Mouse (Mus musculus) left cerebral cortex, postnatal 10 days (tissue): Measurements from ENCODE around the gene Gm21903. TPM values are rescaled to one million over a fixed set of nuclear protein-coding genes. Genes with fewer than 3 reads are reported as not detected.
"Not testable (repeated sequence)": the region's sequence is repeated elsewhere in the genome, so short reads cannot be mapped to it uniquely, and the experiment has no call there.

Experiments used
- DNase-seq, 2 experiments: peaks; one replicate each; pipeline ENCODE4 v3.0.0; 2021 to 2022; ENCODE audit warnings: low spot score in 2 of 2, mixed read lengths in 1 of 2; ENCODE audit errors: extremely low spot score in 1 of 2
- intact Hi-C: fragments of 180-260 bp; cut with DNase I; formaldehyde crosslinking; loops from one replicate; pipeline ENCODE4 v1.15.1; 2025
- total RNA-seq, 2 experiments: library from RNA; stranded (reverse); gene quantifications; 2 replicates each; pipeline ENCODE4 v1.2.3; 2021

Gene Gm21903
- total RNA-seq = not detected

DNA sequence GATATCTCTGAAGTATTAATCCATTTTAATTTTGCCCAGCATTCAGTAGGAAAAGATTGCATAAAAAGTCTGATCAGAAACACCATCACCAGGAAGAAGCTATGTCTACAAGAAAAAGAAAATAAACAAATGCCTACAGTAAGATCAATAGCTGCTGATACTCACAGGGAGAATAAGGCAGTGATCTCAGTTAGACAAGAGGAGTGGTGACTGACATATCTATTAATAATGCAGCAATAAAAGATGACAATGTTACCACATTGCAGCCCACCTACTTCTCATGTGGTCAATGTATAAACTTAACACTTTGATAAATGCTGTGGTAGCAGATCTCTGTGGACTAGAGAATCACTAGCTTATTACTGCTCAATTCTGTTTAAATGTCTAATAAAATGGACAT lies at the start of gene Gm21903:
Gene Gm21903, minus strand, starts transcription at position 101 of the 400 bp plus-strand sequence.
- no peak for DNase-seq
- intact Hi-C loops = no loop called here

GRCm38 (mm10) chr17:39076937-39077336 lies 33.8 kb upstream of the Gm21903 start, which contains the start of gene Esp23:
Gene Esp23 (minus strand): TSS chr17:39077037.
- intact Hi-C loops = no loop called here
- no peak for DNase-seq

DNA sequence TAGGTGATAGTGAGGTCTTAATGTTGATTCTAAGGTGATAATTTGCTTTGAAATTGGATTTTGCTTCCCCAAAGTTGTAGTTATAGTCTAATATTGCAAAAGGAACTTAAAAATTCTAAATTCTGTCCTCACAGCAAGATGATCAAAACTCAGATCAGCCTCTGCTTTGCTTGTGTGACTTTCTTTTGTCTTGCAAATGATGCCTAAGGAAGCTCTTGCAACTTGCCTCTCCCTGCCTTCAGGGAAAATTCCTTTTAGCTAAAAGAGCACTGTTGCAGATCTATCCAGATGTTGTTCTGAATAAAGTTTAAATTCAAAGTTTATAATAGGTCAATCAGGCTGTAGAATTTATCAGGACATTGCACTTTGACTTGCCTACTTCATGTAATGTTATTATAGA lies 20.5 kb upstream of the Gm21903 start:
- no peak for DNase-seq
- intact Hi-C loops = no loop called here

DNA sequence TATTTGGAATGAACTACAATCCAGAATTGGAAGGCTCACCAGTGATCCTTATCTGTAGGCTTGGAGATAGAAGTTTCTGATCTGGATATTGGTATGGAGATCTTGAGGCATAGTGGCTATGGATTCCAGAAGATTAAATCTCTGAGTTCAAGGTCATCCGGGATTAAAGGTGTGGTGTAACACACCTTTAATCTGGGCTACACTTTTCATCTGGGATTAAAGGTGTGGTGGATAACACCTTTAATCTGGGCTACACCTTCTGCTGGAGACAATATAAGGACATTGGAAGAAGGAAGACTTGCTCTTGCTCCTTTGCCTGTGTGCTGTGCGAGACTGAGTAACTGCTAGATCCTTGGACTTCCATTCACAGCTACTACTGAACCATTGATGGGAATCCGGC lies 6.7 kb downstream of the Gm21903 start, which contains the start of gene Esp24:
Gene Esp24, plus strand, starts transcription at position 301 of the 400 bp plus-strand sequence.
- DNase-seq, intact Hi-C loops: not testable (repeated sequence)

DNA sequence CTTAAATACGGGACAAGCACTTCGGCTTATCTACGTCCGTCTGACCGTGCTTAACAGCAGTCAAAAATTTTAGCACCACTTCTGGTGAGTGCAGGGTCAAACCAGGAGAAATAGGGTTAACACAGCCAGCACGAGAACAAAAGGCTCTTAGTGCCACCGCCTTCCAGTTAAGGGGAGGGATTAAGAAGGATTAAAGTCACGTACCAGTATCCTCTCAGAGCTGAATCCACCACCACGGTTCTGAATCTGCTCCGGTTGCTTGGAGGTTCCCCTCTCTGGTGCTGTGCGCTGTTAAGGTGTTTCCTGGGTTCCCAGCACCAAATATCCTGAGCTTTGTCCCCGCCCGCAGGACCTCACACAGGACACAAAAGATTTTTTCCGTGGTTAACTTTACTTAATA lies 26.0 kb downstream of the Gm21903 start:
- DNase-seq = no peak

GRCm38 (mm10) chr17:39010675-39011638 lies 32.2 kb downstream of the Gm21903 start:
- peak in 1 of 2 experiments; percentile 28 for DNase-seq
- intact Hi-C loops = no loop called here

More for the DNA sequence above, 26.0 kb downstream of the Gm21903 start:
- intact Hi-C loops = no loop called here

DNA sequence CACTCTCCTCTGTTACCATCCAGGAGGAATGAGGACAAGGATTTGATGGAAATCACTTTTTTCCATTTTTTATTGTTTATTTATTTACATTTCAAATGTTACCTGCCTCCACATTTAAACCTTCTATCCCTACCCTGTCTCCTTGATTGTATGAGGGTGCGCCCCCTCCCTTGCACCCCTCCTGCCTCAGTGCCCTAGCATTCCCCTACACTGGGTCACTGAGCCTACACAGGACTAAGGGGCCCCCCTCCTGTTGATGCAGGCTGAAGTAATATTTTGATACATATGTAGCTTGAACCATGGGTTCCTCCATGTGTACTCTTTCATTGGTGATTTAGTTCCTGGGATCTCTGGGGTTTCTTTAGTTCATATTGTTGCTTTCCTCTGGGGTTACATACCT lies 33.3 kb downstream of the Gm21903 start:
- DNase-seq = no peak
- intact Hi-C loops = no loop called here

Other genes with a start within 250 kb of the Gm21903 start
- not detected for gene Esp24, start 6.6 kb downstream of the Gm21903 start, total RNA-seq
- not detected for gene Esp23, start 33.7 kb upstream of the Gm21903 start, total RNA-seq
- not detected for gene Esp22, start 52.0 kb upstream of the Gm21903 start, total RNA-seq